Mouse (Mus musculus) G1E (cell line): ENCODE measurements around the gene Cygb. TPM values are rescaled to one million over a fixed set of nuclear protein-coding genes. Genes with fewer than 3 reads are reported as not detected.

Experiments
- ATAC-seq: 2 replicates; pipeline ENCODE4 v1.8.0; 2016; ENCODE audit warnings: mild to moderate bottlenecking; ENCODE audit not compliant: insufficient number of reproducible peaks, poor library complexity, low FRiP score, severe bottlenecking; ENCODE audit errors: extremely low read depth
- DNase-seq: peaks from one replicate; pipeline ENCODE4 v3.0.0; 2012; ENCODE audit warnings: low spot score
- H3K27me3 ChIP-seq: 2 replicates; pipeline ENCODE4 v1.6.1; 2012; ENCODE audit warnings: mild to moderate bottlenecking, low read length, inconsistent platforms; ENCODE audit not compliant: insufficient read depth
- H3K36me3 ChIP-seq: replicated peaks from 2 replicates; pipeline ENCODE3; 2012; ENCODE audit warnings: mild to moderate bottlenecking, inconsistent platforms
- H3K4me1 ChIP-seq: 2 replicates; pipeline ENCODE4 v1.6.1; 2012; ENCODE audit warnings: low read depth, low read length, inconsistent platforms, mixed read lengths; ENCODE audit not compliant: insufficient read depth
- H3K4me3 ChIP-seq: 2 replicates; pipeline ENCODE4 v1.5.1; 2012; ENCODE audit warnings: low read depth, mild to moderate bottlenecking, inconsistent platforms, low read length, moderate library complexity, mixed read lengths
- H3K9me3 ChIP-seq: replicated peaks from 2 replicates; pipeline ENCODE4 v1.6.1; 2012; ENCODE audit warnings: inconsistent platforms
- CTCF ChIP-seq: IDR thresholded peaks from 2 replicates; pipeline ENCODE4 v1.5.1; 2012; ENCODE audit warnings: low read depth, low read length, inconsistent platforms, mixed read lengths
- GATA1 ChIP-seq: IDR thresholded peaks from 2 replicates; pipeline ENCODE4 v1.6.1; 2012; ENCODE audit warnings: borderline replicate concordance, low read length, inconsistent platforms, mixed read lengths
- GATA2 ChIP-seq: IDR thresholded peaks from 2 replicates; pipeline ENCODE4 v1.6.1; 2012; ENCODE audit warnings: low read depth, low read length, inconsistent platforms, borderline replicate concordance
- POLR2AphosphoS5 ChIP-seq: IDR thresholded peaks from 2 replicates; pipeline ENCODE4 v1.6.1; 2012; ENCODE audit warnings: low read depth, low read length, inconsistent platforms; ENCODE audit not compliant: insufficient replicate concordance
- TAL1 ChIP-seq: conservative IDR thresholded peaks from 2 replicates; pipeline ENCODE4 v1.6.1; 2012; ENCODE audit warnings: low read depth, low read length, inconsistent platforms, mixed read lengths
- polyA plus RNA-seq: library from polyadenylated mRNA; stranded (reverse); fragments of >175 nt; gene quantifications from 2 replicates; pipeline ENCODE4 v1.2.3, GENCODE M21; 2012
- total RNA-seq, 2 experiments: library from RNA; stranded (forward) in 1 of 2; stranded (reverse) in 1 of 2; fragments of 200-1000 nt in 1 of 2; fragments of >200 nt in 1 of 2; fragmentation: Nextera tagmentation in 1 of 2; gene quantifications; 2 replicates each; pipeline ENCODE4 v1.2.3; 2014 to 2017

The Cygb gene
- total and polyA plus RNA-seq, 3 experiments: 0.05 TPM; not detected in 2

- no peak for TF ChIP-seq TAL1
- no peaks in the 10 kb centered on the region for H3K36me3 ChIP-seq
- peaks cover 47% of the 10 kb centered on the region for H3K27me3 ChIP-seq
- no peaks in the 10 kb centered on the region for H3K9me3 ChIP-seq
- peaks cover 83% of the 10 kb centered on the region for H3K4me1 ChIP-seq
- DNase-seq: no peak
- no peak for ATAC-seq
- H3K4me3 ChIP-seq: no peak overlapping the region
These were observed 32.8 kb downstream of the Cygb start for GRCm38 (mm10) chr11:116621258-116621704.

GRCm38 (mm10) chr11:116620559-116621253 is 33.4 kb downstream of the Cygb start:
- TF ChIP-seq POLR2AphosphoS5 (no peak), CTCF (no peak), GATA1 (no peak), TAL1 (no peak), GATA2 (no peak)
- Histone ChIP-seq H3K27me3 (peaks cover 47% of the 10 kb centered on the region), H3K4me1 (peaks cover 88% of the 10 kb centered on the region), H3K4me3 (peak overlapping the region; percentile 20; the same call in 1 of the 2 replicates), H3K9me3 (no peaks in the 10 kb centered on the region), H3K36me3 (no peaks in the 10 kb centered on the region)
- no peak for ATAC-seq
- DNase-seq: no peak

GRCm38 (mm10) chr11:116620073-116620472 is 34.0 kb downstream of the Cygb start:
- no peak for DNase-seq
- Histone ChIP-seq H3K4me1 (peaks cover 89% of the 10 kb centered on the region), H3K36me3 (no peaks in the 10 kb centered on the region), H3K4me3 (peak overlapping the region; percentile 20; the same call in 1 of the 2 replicates), H3K9me3 (no peaks in the 10 kb centered on the region), H3K27me3 (peaks cover 47% of the 10 kb centered on the region)
- TF ChIP-seq TAL1: no peak
- TF ChIP-seq CTCF: no peak
- TF ChIP-seq GATA2: no peak
- no peak for TF ChIP-seq POLR2AphosphoS5
- no peak for TF ChIP-seq GATA1
- ATAC-seq: 0 out of 2 replicates have a peak, but pooled peaks have one; percentile 22

- no peak for TF ChIP-seq POLR2AphosphoS5
- TF ChIP-seq GATA2: no peak
- TF ChIP-seq CTCF: no peak
- TF ChIP-seq TAL1: no peak
- H3K27me3 ChIP-seq: peaks cover 47% of the 10 kb centered on the region
- H3K4me1 ChIP-seq: peaks cover 89% of the 10 kb centered on the region
- H3K9me3 ChIP-seq: no peaks in the 10 kb centered on the region
- no peak for DNase-seq
- no peak overlapping the region for H3K4me3 ChIP-seq
- peaks cover 2% of the 10 kb centered on the region for H3K36me3 ChIP-seq
- ATAC-seq: no peak
These were observed 34.6 kb downstream of the Cygb start for GRCm38 (mm10) chr11:116619561-116619960.

GRCm38 (mm10) chr11:116619156-116619555 is 35.0 kb downstream of the Cygb start:
- H3K36me3 ChIP-seq: peaks cover 2% of the 10 kb centered on the region

GRCm38 (mm10) chr11:116618666-116619065 is 35.4 kb downstream of the Cygb start:
- ATAC-seq (no peak), DNase-seq (no peak)
- Histone ChIP-seq H3K4me3 (no peak overlapping the region), H3K4me1 (peaks cover 83% of the 10 kb centered on the region), H3K9me3 (no peaks in the 10 kb centered on the region), H3K27me3 (peaks cover 47% of the 10 kb centered on the region), H3K36me3 (peaks cover 2% of the 10 kb centered on the region)
- TF ChIP-seq POLR2AphosphoS5: no peak
- no peak for TF ChIP-seq GATA2
- no peak for TF ChIP-seq TAL1
- TF ChIP-seq GATA1: no peak
- no peak for TF ChIP-seq CTCF

More at GRCm38 (mm10) chr11:116619156-116619555, 35.0 kb downstream of the Cygb start:
- DNase-seq (no peak), ATAC-seq (no peak)
- no peaks in the 10 kb centered on the region for H3K9me3 ChIP-seq
- H3K4me1 ChIP-seq: peaks cover 88% of the 10 kb centered on the region
- TF ChIP-seq TAL1 (no peak), POLR2AphosphoS5 (no peak), GATA2 (no peak), CTCF (no peak), GATA1 (no peak)
- no peak overlapping the region for H3K4me3 ChIP-seq
- peaks cover 47% of the 10 kb centered on the region for H3K27me3 ChIP-seq
